9 mouse cellular contexts compared by ENCODE assay signal in the genomic region with DNA sequence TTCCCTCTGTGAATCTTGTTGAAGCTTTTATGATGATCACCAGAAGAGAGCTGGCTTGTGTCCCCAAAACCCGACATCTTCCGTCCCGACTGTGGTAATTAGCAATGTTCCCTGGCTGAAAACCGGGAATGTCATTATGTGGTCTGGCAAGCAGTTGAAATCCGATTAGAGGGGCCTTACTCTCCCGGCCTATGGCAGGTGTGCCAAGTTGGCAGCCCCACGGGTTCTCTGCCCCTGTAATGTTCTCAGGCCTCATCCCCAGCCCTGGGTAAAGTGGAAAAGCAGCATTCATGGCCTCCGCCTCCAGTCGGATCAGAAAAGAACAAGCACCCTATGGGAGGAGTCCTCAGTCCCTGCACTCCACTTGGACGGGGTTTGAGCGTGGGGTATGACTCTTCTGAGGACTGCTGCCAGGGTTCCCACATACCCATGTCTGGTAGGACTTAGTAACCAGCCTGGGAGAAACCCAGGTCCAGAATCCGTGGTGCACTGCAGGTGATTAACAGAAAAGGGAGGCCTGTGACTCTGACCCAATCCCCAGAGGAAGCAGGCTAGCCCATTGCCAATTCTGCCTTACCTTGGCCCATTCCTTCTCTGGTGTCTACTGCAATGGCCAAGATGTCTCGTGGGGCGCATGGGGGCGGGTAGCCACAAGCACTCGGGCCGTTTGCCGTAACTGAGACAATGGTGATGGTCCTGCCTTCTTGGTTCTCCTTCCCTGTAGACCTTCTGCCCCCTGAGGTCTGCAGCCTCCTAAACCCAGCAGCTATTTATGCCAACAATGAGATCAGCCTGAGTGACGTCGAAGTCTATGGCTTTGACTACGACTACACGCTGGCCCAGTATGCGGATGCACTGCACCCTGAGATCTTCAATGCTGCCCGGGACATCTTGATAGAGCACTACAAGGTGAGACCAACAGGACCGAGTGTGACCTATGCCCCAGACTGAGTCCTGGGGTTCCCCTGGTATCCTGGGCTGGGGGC. TPM values are rescaled to one million over a fixed set of nuclear protein-coding genes. Genes with fewer than 3 reads are reported as not detected.
A peak's percentile ranks its signal among the peaks of the same experiment; 100 is the strongest.
DNase-seq lines count a peak whose midpoint lies in the region; ATAC-seq and TF ChIP-seq lines count a peak whose summit lies in the region.
"Had no signal": no experiment of that assay in that cellular context is flagged by ENCODE, and none has a peak within 500 bp of the region (broad histone marks: within the 10 kb centered on the region; RNA-seq: fewer than 3 reads in every experiment).

No protein-coding gene starts in this region.

- no peaks in the 10 kb centered on the region for H3K27me3 ChIP-seq in heart, embryonic 12.5 days (replicated peaks)
- no peaks in the 10 kb centered on the region for H3K27me3 ChIP-seq in liver, embryonic 12.5 days (replicated peaks)
- no peaks in the 10 kb centered on the region for H3K27me3 ChIP-seq in forebrain, postnatal 0 days (ENCODE audit: insufficient read depth, low read length)

- H3K4me2 ChIP-seq in heart, embryonic 12.5 days, result no peak overlapping the region
- no peak overlapping the region for H3K4me2 ChIP-seq in liver, embryonic 12.5 days
- H3K4me2 ChIP-seq in forebrain, postnatal 0 days (ENCODE audit: low read depth), result no peak overlapping the region

- H3K27ac ChIP-seq in heart, embryonic 12.5 days (ENCODE audit: poor library complexity, severe bottlenecking), result no peak overlapping the region
- H3K27ac ChIP-seq in liver, embryonic 12.5 days, result no peak overlapping the region
- H3K27ac ChIP-seq in forebrain, postnatal 0 days (ENCODE audit: low read depth, low read length), result no peak overlapping the region

- no peak for TF ChIP-seq CTCF in forebrain, postnatal 0 days (IDR thresholded peaks at IDR 0.05; ENCODE audit: low read depth)

- peak; percentile 94 for DNase-seq in heart, adult 11 months
- peak; percentile 2 for DNase-seq in liver
- DNase-seq in brain, adult 2 months (ENCODE audit: low read depth, low spot score), result peak; percentile 27
- DNase-seq in forebrain, postnatal 0 days, result peak; percentile 70
- no peak for DNase-seq in layer of hippocampus, postnatal 36 days

- H3K9ac ChIP-seq in heart, embryonic 12.5 days, result no peak overlapping the region
- no peak overlapping the region for H3K9ac ChIP-seq in liver, embryonic 12.5 days
- 0 out of 2 replicates have a peak overlapping the region, but pooled peaks have one; percentile 3 for H3K9ac ChIP-seq in forebrain, postnatal 0 days

- H3K36me3 ChIP-seq in heart, embryonic 12.5 days, result peaks cover 52% of the 10 kb centered on the region
- H3K36me3 ChIP-seq in liver, embryonic 12.5 days, result peaks cover 63% of the 10 kb centered on the region
- H3K36me3 ChIP-seq in forebrain, postnatal 0 days (ENCODE audit: insufficient read depth), result peaks cover 9% of the 10 kb centered on the region; the same call in 1 of the 2 replicates

- 88% methylated on average over 25 of the region's 25 CpGs for WGBS in heart, embryonic 12.5 days
- WGBS in liver, embryonic 12.5 days (ENCODE audit: insufficient replicate concordance), result 84% methylated on average over 25 of the region's 25 CpGs
- WGBS in forebrain, postnatal 0 days, result 56% methylated on average over 25 of the region's 25 CpGs

- no peak overlapping the region for H3K4me3 ChIP-seq in heart, embryonic 12.5 days
- H3K4me3 ChIP-seq in liver, embryonic 12.5 days, result no peak overlapping the region
- no peak overlapping the region for H3K4me3 ChIP-seq in forebrain, postnatal 0 days (ENCODE audit: low read depth, low read length)

- no peaks in the 10 kb centered on the region for H3K9me3 ChIP-seq in heart, embryonic 12.5 days (replicated peaks)
- H3K9me3 ChIP-seq in liver, embryonic 12.5 days (replicated peaks), result no peaks in the 10 kb centered on the region
- H3K9me3 ChIP-seq in forebrain, postnatal 0 days (ENCODE audit: low read length), result no peaks in the 10 kb centered on the region

- no peak for ATAC-seq in heart, embryonic 12.5 days (ENCODE audit: insufficient number of reproducible peaks, low FRiP score)
- ATAC-seq in liver, embryonic 12.5 days, result no peak
- ATAC-seq in forebrain, postnatal 0 days, result peak; percentile 14
- no peak for ATAC-seq in monocyte, adult 5-6 weeks (replicated peaks; ENCODE audit: insufficient number of reproducible peaks, low FRiP score, low TSS enrichment, poor library complexity, severe bottlenecking)

- peaks cover 45% of the 10 kb centered on the region for H3K4me1 ChIP-seq in heart, embryonic 12.5 days (replicated peaks)
- H3K4me1 ChIP-seq in liver, embryonic 12.5 days, result peaks cover 40% of the 10 kb centered on the region
- H3K4me1 ChIP-seq in forebrain, postnatal 0 days (ENCODE audit: insufficient read depth), result peaks cover 19% of the 10 kb centered on the region

RNA-seq across cellular contexts. Expression of a gene that starts 3.5 kb away (rescaled TPM):
- polyA plus RNA-seq in heart, embryonic 12.5 days (2016; fragmentation: Nextera tagmentation; extraction: Ambion mirVana), result 343 and 346 TPM in 2 replicates
- polyA plus RNA-seq in liver, embryonic 12.5 days (2016; fragmentation: Nextera tagmentation; extraction: Ambion mirVana), result 298 and 306 TPM in 2 replicates
- 65.8 and 80.3 TPM in 2 replicates for total RNA-seq in forebrain, postnatal 0 days (2014; rRNA removed)
- 104 and 107 TPM in 2 replicates for polyA plus RNA-seq in forebrain, postnatal 0 days (2015; fragmentation: Nextera tagmentation; extraction: Ambion mirVana)
- 1.7 to 2.7 TPM in 2 of 3 replicates, not detected in the other for total RNA-seq in monocyte, adult 5-6 weeks (2017)
- total RNA-seq in layer of hippocampus, postnatal 36 days (2021), result 10 to 100 TPM; 12.4 to 13.6 TPM

RNA-seq across cellular contexts. Expression of a gene that starts 5.6 kb away (rescaled TPM):
- polyA plus RNA-seq in heart, embryonic 12.5 days (2016; fragmentation: Nextera tagmentation; extraction: Ambion mirVana), result 62.6 and 68.6 TPM in 2 replicates
- 95.4 and 103 TPM in 2 replicates for polyA plus RNA-seq in liver, embryonic 12.5 days (2016; fragmentation: Nextera tagmentation; extraction: Ambion mirVana)
- total RNA-seq in forebrain, postnatal 0 days (2014; rRNA removed), result 9.9 and 16.6 TPM in 2 replicates
- polyA plus RNA-seq in forebrain, postnatal 0 days (2015; fragmentation: Nextera tagmentation; extraction: Ambion mirVana), result 49.1 and 82.7 TPM in 2 replicates
- 28.8 to 62.7 TPM (median 40.4 TPM) in 3 replicates for total RNA-seq in monocyte, adult 5-6 weeks (2017)
- 10 to 100 TPM; 24.6 to 27.7 TPM for total RNA-seq in layer of hippocampus, postnatal 36 days (2021)

RNA-seq across cellular contexts. Expression of a gene that starts 34.1 kb away (rescaled TPM):
- 48.3 and 56.7 TPM in 2 replicates for polyA plus RNA-seq in heart, embryonic 12.5 days (2016; fragmentation: Nextera tagmentation; extraction: Ambion mirVana)
- polyA plus RNA-seq in liver, embryonic 12.5 days (2016; fragmentation: Nextera tagmentation; extraction: Ambion mirVana), result 27.4 and 28.0 TPM in 2 replicates
- total RNA-seq in forebrain, postnatal 0 days (2014; rRNA removed), result 21.9 and 23.3 TPM in 2 replicates
- polyA plus RNA-seq in forebrain, postnatal 0 days (2015; fragmentation: Nextera tagmentation; extraction: Ambion mirVana), result 7.7 and 11.4 TPM in 2 replicates
- not detected in 3 replicates for total RNA-seq in monocyte, adult 5-6 weeks (2017)
- 10 to 100 TPM; 16.6 to 24.0 TPM for total RNA-seq in layer of hippocampus, postnatal 36 days (2021)
- total RNA-seq: granulocyte monocyte progenitor cell, adult 5-6 weeks had no signal

Comparison
In these comparisons a context has a peak if more than half of its experiments do, and no peak if none do; other contexts are left out.
1. DNase-seq: peak in heart, adult 11 months (single experiment), liver (single experiment), brain, adult 2 months (single experiment) and forebrain, postnatal 0 days (single experiment); none in layer of hippocampus, postnatal 36 days (0 of 2).
2. RNA of a gene that starts 34.1 kb away (total RNA-seq): 16.6 to 24.0 TPM in layer of hippocampus, postnatal 36 days and 21.9 to 23.3 TPM in forebrain, postnatal 0 days; not detected in monocyte, adult 5-6 weeks; every median in the first group is over 10 times any median in the second.